Mouse (Mus musculus): Measurements from ENCODE around the gene Rbbp5.

Rbbp5 gene

DNA sequence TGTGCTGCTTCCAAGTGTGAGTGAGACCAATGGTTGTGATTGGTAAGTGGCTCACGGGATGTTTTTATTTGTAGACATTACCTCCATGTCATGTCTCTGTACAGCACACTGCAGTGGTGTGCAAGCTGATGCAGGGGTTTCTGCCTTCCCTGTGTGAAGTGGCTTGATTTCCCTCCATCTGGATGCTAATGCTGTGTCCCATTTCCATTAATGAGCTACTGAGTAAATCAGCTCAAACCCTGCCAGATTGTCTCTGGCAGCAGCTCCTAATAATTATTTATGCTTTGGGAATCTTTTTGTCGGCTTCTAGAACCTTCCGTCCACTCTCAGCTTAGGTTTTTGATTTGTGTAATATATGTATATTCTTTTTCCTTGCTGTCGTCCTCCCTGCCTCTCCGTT is 28.0 kb downstream of the Rbbp5 start:
- DNase-seq = no peak

DNA sequence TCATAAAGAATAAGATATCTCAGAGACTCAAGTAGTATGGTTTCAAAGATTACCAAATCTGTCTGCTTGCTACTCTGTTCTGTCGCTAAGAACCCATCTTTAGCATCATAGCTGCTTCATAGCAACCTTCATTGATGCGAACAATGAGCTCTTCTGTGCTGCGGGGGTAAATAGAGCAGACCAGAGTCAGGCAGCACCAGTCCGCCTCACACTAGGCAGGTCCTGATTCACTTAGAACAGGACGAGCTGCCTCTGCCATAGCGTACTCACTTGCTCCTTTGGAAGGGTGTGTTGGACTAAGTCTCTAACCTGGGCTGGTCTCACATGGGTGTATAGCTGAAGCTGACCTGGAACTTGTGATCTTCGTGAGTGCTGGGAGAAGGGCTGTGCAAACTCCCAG is 28.9 kb downstream of the Rbbp5 start, which contains the start of gene Tmem81:
Gene Tmem81, plus strand, starts transcription at position 173 of the 400 bp plus-strand sequence.
- DNase-seq = no peak

DNA sequence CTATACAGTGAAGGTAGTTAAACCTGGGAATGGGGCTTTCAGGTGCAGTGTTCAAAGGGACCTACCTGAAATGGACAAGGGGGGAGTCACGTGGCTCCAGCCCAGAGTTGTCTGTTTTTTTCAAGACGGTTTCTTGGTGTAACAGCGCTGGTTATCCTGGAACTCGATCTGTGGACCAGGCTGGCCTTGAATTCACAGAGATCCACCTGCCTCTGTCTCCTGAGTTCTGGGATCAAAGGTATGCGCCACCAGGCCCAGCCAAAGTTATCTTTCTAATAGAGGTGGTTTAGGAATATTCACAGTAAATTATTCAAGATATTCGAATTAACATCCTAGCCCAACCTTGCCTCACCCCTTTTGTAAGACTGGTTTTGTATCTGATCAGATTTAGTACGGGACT is 29.5 kb downstream of the Rbbp5 start:
- no peak for DNase-seq

DNA sequence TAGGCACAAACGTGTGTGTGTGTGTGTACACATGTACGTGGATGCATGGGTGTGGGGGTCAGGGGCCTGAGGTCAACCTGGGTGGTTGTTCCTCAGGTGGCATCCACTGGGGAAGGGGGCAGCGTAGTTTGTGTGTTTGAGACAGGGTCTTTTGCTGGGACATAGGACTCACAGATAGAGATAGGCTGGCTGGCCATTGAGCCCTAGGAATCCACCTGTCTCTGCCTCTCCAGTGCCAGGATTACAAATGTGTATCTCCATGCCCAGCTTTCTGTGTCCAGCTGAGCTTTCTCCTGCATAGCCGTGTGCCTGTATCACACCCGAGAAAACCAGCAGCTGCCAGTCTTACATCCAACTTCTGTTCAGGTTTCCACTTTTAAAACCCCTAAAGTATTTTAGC is 32.6 kb downstream of the Rbbp5 start:
- DNase-seq = peak; percentile 18 to 38

DNA sequence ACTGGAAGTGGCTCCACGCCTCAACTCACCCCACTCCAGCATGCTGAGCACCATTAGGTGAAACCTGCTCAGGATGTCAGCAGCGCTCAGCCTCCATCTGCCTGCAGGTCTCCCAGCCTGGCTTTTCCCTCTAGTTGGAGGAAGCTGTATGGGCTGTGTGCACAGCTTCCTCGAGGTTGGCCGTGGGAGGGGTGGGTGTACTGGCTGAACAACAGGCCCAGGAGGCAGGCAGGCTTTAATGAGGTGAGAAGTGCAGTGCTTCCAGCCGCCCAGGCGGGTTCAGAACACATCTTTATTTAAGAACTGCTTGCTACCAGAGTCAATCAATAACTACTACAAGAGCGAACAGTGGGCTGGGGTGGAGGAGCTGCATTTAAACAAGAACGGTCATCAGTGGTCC is 34.4 kb downstream of the Rbbp5 start:
- peak; percentile 29 to 31 for DNase-seq

DNA sequence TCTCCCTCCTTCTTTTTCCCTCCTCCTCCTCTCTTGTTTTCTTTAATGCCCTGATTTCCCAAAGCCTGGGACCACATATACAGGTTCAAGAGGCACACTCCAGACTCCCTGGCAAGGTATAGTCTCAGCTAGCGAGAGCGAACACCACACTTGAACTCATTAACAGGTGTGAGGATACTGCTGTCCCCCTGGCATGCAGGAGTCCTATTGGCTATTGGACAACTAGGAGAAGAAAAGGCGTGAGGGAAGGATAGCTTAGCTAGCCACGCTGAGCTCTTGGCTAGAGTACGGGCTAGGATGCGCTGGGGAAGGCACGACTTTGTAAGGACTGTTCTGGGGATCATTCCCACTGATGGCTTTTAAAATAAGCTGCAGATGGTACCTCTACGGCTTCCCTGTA is 34.9 kb downstream of the Rbbp5 start:
- peak; percentile 7 to 37 for DNase-seq

DNA sequence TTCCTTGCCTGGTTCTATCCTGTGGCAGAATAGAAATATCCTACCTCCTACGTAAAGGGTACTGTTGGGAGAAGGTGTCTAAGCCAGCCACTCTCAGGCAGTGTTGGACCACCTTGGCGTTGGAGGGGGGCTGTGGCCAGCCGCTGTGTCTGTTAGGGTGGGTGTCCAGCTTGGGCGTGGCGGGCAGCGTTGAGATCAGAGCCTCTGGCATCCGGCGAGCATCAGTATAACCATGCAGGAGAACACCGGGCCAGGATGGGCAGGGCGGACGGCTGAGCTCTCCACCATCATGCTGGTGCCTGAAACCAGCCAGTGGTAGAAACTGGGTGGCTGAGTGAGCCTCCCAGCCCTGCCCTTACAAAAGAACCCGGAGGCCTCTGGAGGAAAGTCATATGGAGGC is 38.2 kb downstream of the Rbbp5 start:
- peak in 1 of 2 experiments; percentile 7 for DNase-seq

DNA sequence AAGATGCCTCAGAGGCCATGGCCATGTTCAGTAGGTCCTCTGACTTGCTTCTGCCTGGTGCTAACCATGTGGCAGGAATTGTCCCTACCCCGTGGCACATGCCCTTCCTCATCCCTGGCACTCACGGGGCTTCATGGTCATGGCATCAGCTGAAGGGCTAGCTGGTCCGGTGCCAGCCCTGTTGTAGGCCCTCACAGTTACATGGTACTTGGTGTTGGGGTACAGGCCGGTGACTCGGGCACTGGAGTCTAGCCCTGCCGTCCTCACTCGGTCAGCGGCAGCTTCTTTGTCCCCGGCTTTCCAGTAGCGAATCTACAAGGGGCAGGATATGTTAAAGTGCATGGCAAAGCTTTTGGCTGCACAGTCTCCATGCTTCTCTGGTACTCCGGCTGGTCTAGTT is 39.6 kb downstream of the Rbbp5 start:
- DNase-seq = peak in 1 of 2 experiments; percentile 28

DNA sequence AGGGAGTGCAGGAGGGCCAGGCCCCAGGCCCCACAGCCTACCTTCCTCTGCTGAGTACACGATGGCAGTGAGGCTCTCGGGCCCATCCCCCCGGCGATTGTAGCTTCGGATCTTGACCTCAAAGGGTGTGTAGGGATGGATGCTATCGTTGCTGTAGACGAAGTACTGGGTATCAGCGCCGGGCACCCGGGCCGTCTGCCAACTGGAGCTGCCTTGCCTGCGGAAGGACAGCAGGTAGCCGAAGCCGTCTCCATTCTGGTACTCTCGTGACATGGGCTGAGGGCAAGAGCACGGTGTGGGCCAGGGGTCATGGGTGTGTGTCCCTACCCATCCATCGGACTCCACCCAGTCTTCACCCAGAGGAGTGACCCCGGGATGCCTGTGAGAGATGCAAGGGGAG is 41.5 kb downstream of the Rbbp5 start:
- DNase-seq = peak; percentile 79 to 86

DNA sequence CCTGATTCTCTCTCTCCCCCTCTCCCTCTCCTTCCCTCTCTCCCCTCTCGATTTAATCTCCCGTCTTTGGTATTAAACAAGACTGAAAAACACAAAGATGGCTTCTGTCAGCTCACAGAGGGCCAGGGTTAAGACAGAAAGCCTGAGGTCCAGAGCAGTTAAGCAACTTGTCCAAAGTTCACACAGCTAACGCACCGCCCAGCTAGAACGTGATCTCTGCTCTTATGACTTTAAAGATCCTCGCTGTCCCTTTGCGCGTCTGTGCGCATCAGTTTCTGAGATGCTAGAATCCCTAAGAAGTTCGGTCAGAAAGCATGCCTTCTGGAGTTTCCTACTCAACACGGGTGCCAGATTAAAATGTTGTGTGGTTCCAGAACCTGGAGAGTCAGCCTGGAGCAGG is 42.6 kb downstream of the Rbbp5 start:
- no peak for DNase-seq

DNA sequence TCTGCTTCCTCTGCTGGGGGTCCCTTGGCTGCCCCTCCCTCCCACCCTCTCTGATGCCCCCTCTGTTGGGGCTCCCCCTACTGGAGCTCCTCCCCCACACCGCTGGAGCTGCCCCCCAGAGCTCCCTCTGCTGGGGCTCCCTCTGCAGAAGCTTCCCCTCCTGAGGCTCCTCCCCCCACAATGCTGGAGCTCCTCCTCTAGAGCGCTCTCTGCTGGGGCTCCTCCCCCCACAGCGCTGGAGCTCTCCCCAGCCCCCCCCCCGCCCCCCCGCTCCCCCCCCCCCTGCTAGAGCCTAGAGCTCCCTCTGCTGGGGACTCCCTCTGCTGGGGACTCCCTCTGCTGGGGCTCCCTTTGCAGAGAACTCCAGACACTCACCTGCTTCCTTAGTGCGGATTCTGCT is 43.6 kb downstream of the Rbbp5 start:
- DNase-seq = peak in 1 of 2 experiments; percentile 40

DNA sequence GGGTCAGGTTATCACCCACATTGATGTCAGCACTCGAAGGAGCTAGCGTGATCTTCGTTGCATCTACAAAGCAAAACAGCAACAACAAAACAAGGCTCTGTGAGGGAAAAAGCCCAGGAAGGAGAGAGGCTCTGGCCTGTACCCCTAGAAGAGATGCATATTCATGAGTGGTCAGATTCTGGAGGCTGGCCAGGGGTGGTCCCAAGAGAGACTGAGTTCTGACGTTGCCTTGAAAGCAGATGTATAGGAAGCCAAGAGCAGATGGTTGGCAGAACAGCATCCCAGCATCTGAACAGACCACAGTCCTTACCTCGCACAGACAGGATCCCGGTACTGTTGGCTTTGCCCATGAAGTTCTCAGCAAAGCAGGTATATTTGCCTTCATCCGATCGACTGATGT is 45.9 kb downstream of the Rbbp5 start:
- DNase-seq = peak in 1 of 2 experiments; percentile 7

DNA sequence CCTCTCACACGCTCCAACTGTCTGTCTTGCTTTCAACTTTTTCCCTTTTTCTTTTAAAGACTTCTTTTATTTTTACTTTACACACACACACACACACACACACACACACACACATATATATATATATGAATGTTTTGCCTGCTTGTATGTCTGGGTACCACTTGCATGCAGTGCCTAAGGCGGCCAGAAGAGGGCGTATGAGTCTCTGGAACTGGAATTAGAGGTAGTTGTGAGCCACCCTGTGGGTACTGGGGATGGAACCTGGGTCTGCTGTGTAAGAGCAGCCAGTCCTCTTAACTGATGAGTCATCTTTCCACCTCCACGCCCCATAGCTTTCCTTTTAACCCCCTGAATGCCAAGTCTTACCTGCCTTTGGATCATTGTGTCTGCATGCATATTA is 46.8 kb downstream of the Rbbp5 start:
- peak; percentile 62 to 68 for DNase-seq

DNA sequence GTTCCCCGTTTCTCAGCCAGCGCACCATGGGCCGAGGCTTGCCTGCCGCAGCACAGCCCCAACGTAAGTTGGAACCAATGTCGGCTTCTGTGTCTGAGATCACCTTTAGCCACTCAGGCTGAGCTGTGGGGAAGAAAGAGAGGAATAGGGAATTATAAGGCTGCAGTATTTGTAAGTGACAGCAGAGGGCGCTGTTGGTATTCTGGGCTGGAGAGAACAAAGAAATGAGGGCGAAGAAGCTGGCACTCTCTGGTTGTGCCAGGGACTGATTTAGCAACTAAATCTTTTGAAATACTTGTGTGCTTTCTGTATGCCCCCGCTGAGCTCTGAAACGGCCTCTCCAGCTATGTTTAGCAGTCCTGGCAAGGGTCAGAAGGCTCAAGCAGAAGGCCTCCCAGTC is 48.7 kb downstream of the Rbbp5 start:
- peak; percentile 77 to 94 for DNase-seq

DNA sequence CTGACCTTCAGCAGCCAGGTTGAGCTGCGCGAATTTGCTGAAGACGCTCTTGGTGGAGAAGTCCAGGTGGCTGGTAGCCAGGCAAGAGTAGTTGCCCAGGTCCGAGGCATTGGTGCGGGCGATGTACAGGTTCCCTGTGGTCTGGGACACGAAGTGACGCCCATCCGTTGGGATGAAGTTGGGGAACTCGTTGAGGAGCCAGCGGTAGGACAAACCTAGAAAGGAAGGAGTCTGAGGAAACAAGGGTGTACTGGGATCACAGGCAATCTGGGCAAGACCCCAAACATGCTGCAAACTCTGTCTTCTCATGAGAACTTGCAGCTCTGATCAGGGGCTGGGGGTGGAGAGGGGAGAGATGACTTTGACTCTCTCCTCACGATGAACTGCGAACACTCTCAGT is 50.9 kb downstream of the Rbbp5 start:
- peak in 1 of 2 experiments; percentile 35 for DNase-seq

DNA sequence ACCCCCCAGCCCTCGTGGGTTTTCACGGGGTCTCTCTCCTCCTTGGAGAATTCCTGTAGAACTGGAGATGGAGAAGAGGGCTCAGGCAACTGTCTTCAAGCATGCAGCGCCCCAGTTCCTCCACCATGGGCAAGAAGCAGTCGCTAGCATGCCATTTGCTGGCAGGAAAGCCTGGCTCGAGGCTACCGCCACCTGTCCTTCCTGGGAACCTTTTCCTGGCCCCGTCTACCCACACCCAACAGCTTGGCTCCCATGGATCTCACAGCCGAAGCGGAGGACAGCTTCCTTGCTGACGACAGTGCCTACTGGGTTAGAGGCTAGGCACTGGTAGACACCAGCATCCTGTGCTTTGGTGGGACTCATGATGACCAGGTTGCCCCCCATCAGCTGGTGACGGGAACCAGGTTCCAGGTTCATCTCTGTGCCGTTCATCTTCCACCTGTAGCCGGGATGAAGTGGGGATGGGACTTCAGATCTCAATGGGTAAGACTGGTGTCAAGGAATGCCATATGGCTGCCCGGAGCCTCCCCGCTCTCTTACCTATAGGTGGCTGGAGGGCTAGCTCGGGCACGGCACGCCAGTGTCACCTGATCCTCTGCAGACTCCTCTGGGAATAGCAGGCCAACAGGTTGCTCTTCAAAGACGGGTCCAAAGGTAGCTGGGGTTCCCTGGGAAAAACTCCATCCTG is 51.6 kb downstream of the Rbbp5 start:
- DNase-seq = peak; percentile 87 to 88

DNA sequence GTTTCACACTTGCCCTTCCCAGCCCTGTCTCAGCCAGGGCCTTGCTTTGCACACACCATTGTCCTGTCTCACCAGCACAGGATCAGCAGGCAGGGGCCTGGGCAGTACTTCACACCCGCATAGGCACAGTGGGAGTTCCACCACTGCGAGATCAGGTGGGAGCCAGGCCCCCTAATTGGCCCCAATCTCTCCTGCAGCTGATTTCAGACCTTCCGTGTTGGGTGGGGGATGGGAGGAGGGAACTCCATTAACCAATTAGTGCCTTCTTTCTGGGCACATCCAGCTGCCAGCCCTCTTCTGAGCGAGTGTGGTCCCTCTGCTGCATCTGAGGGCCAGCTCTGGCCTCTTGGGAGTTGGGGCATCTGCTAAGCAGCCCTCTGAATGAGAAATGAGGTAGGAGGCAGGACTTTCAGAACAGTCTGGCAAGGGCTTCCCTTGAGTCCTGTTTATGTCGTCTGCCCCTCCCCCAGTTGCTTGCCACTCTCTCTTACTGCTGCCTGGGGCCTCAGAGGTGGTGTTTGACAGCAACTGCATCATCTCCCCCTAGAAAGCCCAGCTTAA is 53.5 kb downstream of the Rbbp5 start:
- peak in 1 of 2 experiments; percentile 14 for DNase-seq

DNA sequence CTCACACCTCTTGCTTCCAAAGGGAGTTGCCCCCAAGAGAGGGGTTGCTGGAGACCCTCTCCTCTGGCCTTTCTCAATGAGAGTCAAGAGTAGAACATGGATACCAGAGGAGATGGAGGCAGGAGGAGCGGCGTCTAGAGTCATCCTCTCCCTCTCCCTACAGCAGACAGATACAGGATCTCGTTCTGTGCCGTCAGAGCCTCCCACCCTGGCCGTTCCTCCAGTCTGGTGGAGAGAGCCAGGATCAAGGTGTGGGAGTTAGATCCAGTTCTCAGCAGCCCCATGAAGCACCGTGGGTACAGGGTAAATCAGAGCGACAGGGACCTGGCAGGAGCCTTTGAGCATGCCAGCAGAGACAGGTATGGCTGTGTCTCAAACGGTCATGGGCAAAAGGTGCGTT is 55.4 kb downstream of the Rbbp5 start:
- peak in 1 of 2 experiments; percentile 21 for DNase-seq

DNA sequence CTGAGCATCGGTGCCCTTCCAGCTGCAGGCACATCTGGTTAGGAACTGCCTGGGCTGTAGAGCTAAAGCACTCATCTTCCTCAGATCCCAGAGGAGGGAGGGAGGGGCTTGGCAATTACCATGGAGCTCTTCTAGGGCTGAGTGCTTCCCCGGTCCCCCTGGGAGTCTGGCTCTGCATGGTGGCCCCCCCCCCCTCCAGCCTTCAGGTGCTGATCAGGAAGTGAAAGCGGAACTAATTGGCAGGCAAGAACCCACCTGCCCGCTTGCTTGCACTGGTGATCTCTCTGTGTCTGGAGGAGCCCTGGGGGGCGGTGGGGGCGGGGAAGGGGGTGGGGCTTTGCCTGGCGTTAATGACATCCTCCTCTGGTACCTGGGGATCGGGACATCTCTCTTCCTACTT is 56.7 kb downstream of the Rbbp5 start:
- peak in 1 of 2 experiments; percentile 4 for DNase-seq

DNA sequence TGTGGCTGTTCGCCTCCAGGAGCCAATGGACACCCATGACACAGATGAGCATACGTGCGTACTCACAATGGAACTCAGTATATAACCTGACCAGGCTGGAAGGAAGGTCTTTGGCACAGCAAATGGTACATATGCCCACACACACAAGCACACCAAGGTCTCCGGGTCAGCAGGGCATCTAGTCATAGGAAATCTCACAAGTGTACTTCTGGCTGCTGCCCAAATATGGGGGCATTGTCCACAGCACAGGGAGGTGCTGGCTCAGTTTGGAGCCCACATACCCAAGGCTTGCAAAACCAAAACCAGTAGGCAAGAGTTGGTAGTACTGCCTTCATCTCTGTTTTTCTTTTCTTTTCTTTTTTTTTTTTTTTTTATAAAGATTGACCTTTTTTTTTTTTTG is 58.4 kb downstream of the Rbbp5 start:
- DNase-seq = peak in 1 of 2 experiments; percentile 14

DNA sequence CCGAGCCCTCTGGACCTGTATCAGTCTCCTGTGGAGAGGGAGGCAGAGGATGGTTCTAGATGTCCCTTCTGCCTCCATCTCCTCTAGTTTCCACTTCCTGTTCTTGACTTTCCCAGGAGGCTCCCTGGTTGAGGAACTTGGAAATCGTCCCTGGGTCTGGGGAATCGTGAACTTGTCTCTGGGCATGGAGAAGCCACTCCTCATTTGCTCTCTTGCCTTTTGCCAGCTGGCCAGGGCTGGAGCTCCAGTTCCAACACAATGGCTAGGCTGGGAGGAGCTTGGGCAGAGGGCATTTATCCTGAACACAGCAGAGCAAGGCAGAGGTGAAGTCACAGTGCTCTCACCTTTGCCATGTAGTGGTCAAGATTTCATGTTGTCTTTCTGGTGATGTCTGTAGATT is 59.3 kb downstream of the Rbbp5 start:
- DNase-seq = peak in 1 of 2 experiments; percentile 36

DNA sequence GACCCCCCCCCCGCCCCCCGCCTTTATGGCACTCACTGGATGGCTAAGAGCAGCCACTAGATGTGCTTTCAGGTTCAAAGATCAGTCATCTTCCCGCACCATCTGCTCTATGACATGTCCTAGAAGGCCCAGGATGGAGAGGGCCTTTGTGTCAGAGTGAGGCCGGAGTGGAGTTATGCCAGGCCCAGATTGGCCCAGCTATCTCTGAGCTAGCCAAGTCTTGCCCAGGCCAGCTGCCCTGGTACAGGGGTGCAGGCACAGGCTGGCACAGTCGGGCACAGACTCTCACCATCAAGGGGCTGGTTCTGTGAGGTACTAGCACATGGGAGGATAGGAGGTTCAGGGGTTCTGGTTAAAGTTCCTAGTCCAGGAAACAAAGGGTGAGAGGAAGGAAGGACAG is 60.6 kb downstream of the Rbbp5 start:
- DNase-seq = peak; percentile 84 to 87

DNA sequence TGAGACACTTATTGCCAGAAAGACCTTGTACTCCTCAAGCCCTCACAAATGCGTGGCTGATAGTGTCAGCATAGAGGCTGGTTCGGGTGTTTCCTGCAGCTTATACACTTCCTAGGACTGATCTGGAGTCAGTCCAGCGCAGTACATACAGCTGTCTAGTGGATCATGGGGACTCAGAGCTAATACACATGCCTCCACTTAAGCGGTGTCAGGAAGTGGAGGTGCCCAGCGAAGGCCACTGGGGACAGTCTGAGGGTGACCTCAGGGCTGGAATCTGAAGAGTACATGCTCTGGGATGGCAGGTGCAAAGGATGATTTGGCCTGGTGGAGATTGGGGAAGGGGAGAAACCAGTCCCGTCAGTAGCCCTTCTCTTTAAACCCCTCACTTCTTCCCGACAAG is 63.5 kb downstream of the Rbbp5 start:
- peak; percentile 6 to 17 for DNase-seq

DNA sequence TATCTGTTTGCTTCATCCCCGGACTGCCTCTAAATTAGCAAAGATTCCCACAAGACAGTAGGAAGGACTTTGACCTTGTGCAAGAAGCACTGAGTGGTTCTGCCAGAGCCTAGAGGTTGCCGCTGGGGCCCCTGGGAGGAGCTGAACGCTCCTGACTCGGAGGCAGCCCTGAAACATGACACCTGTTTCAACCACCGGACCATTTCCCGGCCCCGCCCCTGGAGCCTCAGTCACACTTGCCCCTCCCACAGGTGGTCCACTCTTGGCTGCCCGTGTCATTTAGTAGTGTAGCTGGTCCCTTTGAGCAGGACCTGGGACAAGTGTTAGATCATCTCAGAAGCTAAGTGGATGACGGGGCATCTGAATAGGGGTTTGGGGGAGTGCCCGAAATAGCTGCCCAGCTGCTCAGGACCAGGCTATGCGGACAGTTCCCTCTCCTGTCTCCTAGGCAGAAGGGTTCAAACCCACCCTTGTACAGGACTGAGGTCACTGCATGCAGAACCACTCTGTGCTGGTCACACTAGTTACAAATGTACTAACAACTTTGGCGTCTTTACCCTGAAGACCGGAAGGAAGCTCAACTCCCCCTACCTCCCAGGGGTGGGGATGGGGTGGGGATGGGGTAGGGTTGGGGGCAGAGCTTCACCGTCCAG is 64.1 kb downstream of the Rbbp5 start:
- peak; percentile 62 to 71 for DNase-seq
